Mouse (Mus musculus) forebrain, embryonic 13.5 days (tissue): ENCODE measurements around the gene Hint2. TPM values are rescaled to one million over a fixed set of nuclear protein-coding genes. Genes with fewer than 3 reads are reported as not detected.

Experiments used
- ATAC-seq: fragments of 200-750 bp; cut with Nextera tagmentation; 2 replicates; pipeline ENCODE4 v1.8.0; 2017
- H3K27ac ChIP-seq: fragments of 300-500 bp; sonication (generic); 2 replicates; pipeline ENCODE4 v1.5.1; 2015; ENCODE audit warnings: inconsistent platforms, mild to moderate bottlenecking, moderate library complexity
- H3K27me3 ChIP-seq: fragments of 300-500 bp; sonication (generic); 2 replicates; pipeline ENCODE4 v1.6.1; 2015; ENCODE audit warnings: mild to moderate bottlenecking, inconsistent platforms
- H3K36me3 ChIP-seq: fragments of 300-500 bp; sonication (generic); 2 replicates; pipeline ENCODE4 v1.6.1; 2015; ENCODE audit warnings: mild to moderate bottlenecking, inconsistent platforms; ENCODE audit not compliant: poor library complexity, severe bottlenecking
- H3K4me1 ChIP-seq: fragments of 300-500 bp; sonication (generic); 2 replicates; pipeline ENCODE4 v1.6.1; 2015; ENCODE audit warnings: inconsistent platforms
- H3K4me2 ChIP-seq: fragments of 300-500 bp; sonication (generic); 2 replicates; pipeline ENCODE4 v1.6.1; 2015; ENCODE audit warnings: inconsistent platforms, mild to moderate bottlenecking, moderate library complexity
- H3K4me3 ChIP-seq: fragments of 300-500 bp; sonication (generic); 2 replicates; pipeline ENCODE4 v1.5.1; 2015; ENCODE audit warnings: mild to moderate bottlenecking, inconsistent platforms
- H3K9ac ChIP-seq: fragments of 300-500 bp; sonication (generic); 2 replicates; pipeline ENCODE4 v1.6.1; 2015; ENCODE audit warnings: mild to moderate bottlenecking, inconsistent platforms
- H3K9me3 ChIP-seq: fragments of 300-500 bp; sonication (generic); replicated peaks from 2 replicates; pipeline ENCODE4 v1.6.1; 2016; ENCODE audit warnings: inconsistent platforms
- WGBS: fragments of 180-500 bp; shearing (Covaris S2); methylation state at CpG from one replicate; pipeline ENCODE4 v1.1.7; 2015; 5-methylcytosine and 5-hydroxymethylcytosine counted together
- polyA plus RNA-seq: library from polyadenylated mRNA; unstranded; fragments of >200 nt; fragmentation: Nextera tagmentation; extraction: Ambion mirVana; gene quantifications from 2 replicates; pipeline ENCODE4 v1.2.1, GENCODE M21; 2015

Hint2 gene
- polyA plus RNA-seq, 1 experiment from 2014 or later: 79.2 TPM

GRCm38 (mm10) chr4:43631046-43631955 is 25.0 kb downstream of the Hint2 start, which contains the start of gene Npr2:
Npr2 (plus strand) TSS chr4:43631935.
- H3K9me3 ChIP-seq: 0 out of 2 replicates have a peak, but pooled peaks cover 7% of the 10 kb centered on the region
- no peaks in the 10 kb centered on the region for H3K36me3 ChIP-seq
- H3K9ac ChIP-seq: peak within 1 kb of the TSS; percentile 96
- WGBS: 1% methylated on average over 43 of the region's 70 CpGs
- H3K4me2 ChIP-seq: peak within 1 kb of the TSS; percentile 87
- H3K4me1 ChIP-seq: peaks cover 35% of the 10 kb centered on the region
- peaks cover 4% of the 10 kb centered on the region; the same call in 1 of the 2 replicates for H3K27me3 ChIP-seq
- H3K27ac ChIP-seq: peak within 1 kb of the TSS; percentile 76
- peak; percentile 60 for ATAC-seq
- peak within 1 kb of the TSS; percentile 68 for H3K4me3 ChIP-seq

GRCm38 (mm10) chr4:43630671-43631045 is 25.6 kb downstream of the Hint2 start:
- Histone ChIP-seq H3K27ac (peak overlapping the region; percentile 76), H3K4me2 (peak overlapping the region; percentile 87), H3K9ac (peak overlapping the region; percentile 96), H3K4me1 (peaks cover 35% of the 10 kb centered on the region), H3K9me3 (0 out of 2 replicates have a peak, but pooled peaks cover 12% of the 10 kb centered on the region), H3K27me3 (peaks cover 4% of the 10 kb centered on the region; the same call in 1 of the 2 replicates), H3K36me3 (no peaks in the 10 kb centered on the region), H3K4me3 (peak overlapping the region; percentile 68)
- WGBS: 19% methylated on average over 5 of the region's 5 CpGs
- peak; percentile 32; the same call in 1 of the 2 replicates for ATAC-seq

GRCm38 (mm10) chr4:43630030-43630581 is 26.2 kb downstream of the Hint2 start:
- Histone ChIP-seq H3K9ac (no peak overlapping the region), H3K4me2 (peak overlapping the region; percentile 87), H3K27ac (peak overlapping the region; percentile 76), H3K36me3 (no peaks in the 10 kb centered on the region), H3K4me3 (no peak overlapping the region), H3K4me1 (peaks cover 35% of the 10 kb centered on the region), H3K27me3 (peaks cover 4% of the 10 kb centered on the region; the same call in 1 of the 2 replicates), H3K9me3 (peaks cover 17% of the 10 kb centered on the region)
- peak; percentile 76 for ATAC-seq
- 2% methylated on average over 5 of the region's 5 CpGs for WGBS

- no peak overlapping the region for H3K4me3 ChIP-seq
- peaks cover 4% of the 10 kb centered on the region; the same call in 1 of the 2 replicates for H3K27me3 ChIP-seq
- no peak overlapping the region for H3K27ac ChIP-seq
- WGBS: 35% methylated on average over 20 of the region's 20 CpGs
- H3K9ac ChIP-seq: no peak overlapping the region
- ATAC-seq: peak; percentile 39; the same call in 1 of the 2 replicates
- peaks cover 35% of the 10 kb centered on the region for H3K4me1 ChIP-seq
- no peak overlapping the region; the same call in 1 of the 2 replicates for H3K4me2 ChIP-seq
- no peaks in the 10 kb centered on the region for H3K36me3 ChIP-seq
- H3K9me3 ChIP-seq: peaks cover 19% of the 10 kb centered on the region
These were observed 27.0 kb downstream of the Hint2 start for GRCm38 (mm10) chr4:43629106-43629817.

- Histone ChIP-seq H3K9me3 (peaks cover 4% of the 10 kb centered on the region), H3K4me2 (no peak overlapping the region), H3K4me3 (no peak overlapping the region), H3K9ac (no peak overlapping the region), H3K36me3 (no peaks in the 10 kb centered on the region), H3K27me3 (no peaks in the 10 kb centered on the region), H3K4me1 (no peaks in the 10 kb centered on the region), H3K27ac (no peak overlapping the region)
- no peak for ATAC-seq
- 91% methylated on average over 4 of the region's 4 CpGs for WGBS
These were observed 36.0 kb downstream of the Hint2 start for GRCm38 (mm10) chr4:43620146-43620778.

- H3K4me1 ChIP-seq: no peaks in the 10 kb centered on the region
- H3K36me3 ChIP-seq: no peaks in the 10 kb centered on the region
- H3K4me2 ChIP-seq: no peak overlapping the region
- ATAC-seq: no peak
- no peaks in the 10 kb centered on the region for H3K9me3 ChIP-seq
- no peak overlapping the region for H3K4me3 ChIP-seq
- H3K27me3 ChIP-seq: no peaks in the 10 kb centered on the region
- no peak overlapping the region for H3K9ac ChIP-seq
- H3K27ac ChIP-seq: no peak overlapping the region
- 60% methylated on average over 3 of the region's 3 CpGs for WGBS
These were observed 43.1 kb downstream of the Hint2 start for GRCm38 (mm10) chr4:43613060-43613730.

GRCm38 (mm10) chr4:43612534-43612933 is 43.7 kb downstream of the Hint2 start:
- H3K36me3 ChIP-seq: no peaks in the 10 kb centered on the region
- WGBS: 67% methylated on average over 10 of the region's 10 CpGs
- H3K4me1 ChIP-seq: no peaks in the 10 kb centered on the region
- ATAC-seq: no peak
- no peaks in the 10 kb centered on the region for H3K9me3 ChIP-seq
- no peaks in the 10 kb centered on the region for H3K27me3 ChIP-seq
- H3K9ac ChIP-seq: no peak overlapping the region
- H3K4me2 ChIP-seq: no peak overlapping the region
- no peak overlapping the region for H3K4me3 ChIP-seq
- H3K27ac ChIP-seq: no peak overlapping the region

- Histone ChIP-seq H3K9ac (no peak overlapping the region), H3K36me3 (no peaks in the 10 kb centered on the region), H3K4me2 (no peak overlapping the region), H3K27ac (no peak overlapping the region), H3K9me3 (no peaks in the 10 kb centered on the region), H3K4me3 (no peak overlapping the region), H3K27me3 (no peaks in the 10 kb centered on the region), H3K4me1 (no peaks in the 10 kb centered on the region)
- no peak for ATAC-seq
- WGBS: 85% methylated on average over 9 of the region's 9 CpGs
These were observed 51.2 kb downstream of the Hint2 start for GRCm38 (mm10) chr4:43604751-43605685.
